Mouse (Mus musculus) embryonic facial prominence, embryonic 11.5 days (tissue): ENCODE data around the gene Usp5. TPM values are rescaled to one million over a fixed set of nuclear protein-coding genes. Genes with fewer than 3 reads are reported as not detected.
"Not testable (repeated sequence)": the region's sequence is repeated elsewhere in the genome, so short reads cannot be mapped to it uniquely, and the experiment has no call there.

Source experiments
- ATAC-seq: fragments of 200-750 bp; cut with Nextera tagmentation; replicated peaks from 2 replicates; pipeline ENCODE4 v1.8.0; 2017; ENCODE audit warnings: low read depth; ENCODE audit not compliant: insufficient number of reproducible peaks, low FRiP score, low TSS enrichment
- DNase-seq: peaks from one replicate; pipeline ENCODE4 v3.0.0-alpha.2; 2015; ENCODE audit warnings: low spot score
- H3K27ac ChIP-seq: fragments of 300-500 bp; sonication (generic); replicated peaks from 2 replicates; pipeline ENCODE4 v1.5.1; 2014; ENCODE audit warnings: mild to moderate bottlenecking, low read depth, low read length, control low read depth
- H3K27me3 ChIP-seq: fragments of 300-500 bp; sonication (generic); 2 replicates; pipeline ENCODE4 v1.6.1; 2014; ENCODE audit warnings: mild to moderate bottlenecking, low read length, moderate library complexity, mixed read lengths; ENCODE audit not compliant: control insufficient read depth, insufficient read depth
- H3K36me3 ChIP-seq: fragments of 300-500 bp; sonication (generic); replicated peaks from 2 replicates; pipeline ENCODE4 v1.6.1; 2014; ENCODE audit warnings: low read depth, mild to moderate bottlenecking, low read length, moderate library complexity, mixed read lengths; ENCODE audit not compliant: control insufficient read depth, insufficient read depth
- H3K4me1 ChIP-seq: fragments of 300-500 bp; sonication (generic); 2 replicates; pipeline ENCODE4 v1.6.1; 2014; ENCODE audit warnings: low read length, mixed read lengths; ENCODE audit not compliant: control insufficient read depth, insufficient read depth
- H3K4me2 ChIP-seq: fragments of 300-500 bp; sonication (generic); 2 replicates; pipeline ENCODE4 v1.6.1; 2014; ENCODE audit warnings: low read depth, mild to moderate bottlenecking, control low read depth, low read length, moderate library complexity
- H3K4me3 ChIP-seq: fragments of 300-500 bp; sonication (generic); 2 replicates; pipeline ENCODE4 v1.5.1; 2014; ENCODE audit warnings: low read depth, low read length, control low read depth
- H3K9ac ChIP-seq: fragments of 300-500 bp; sonication (generic); replicated peaks from 2 replicates; pipeline ENCODE4 v1.6.1; 2014; ENCODE audit warnings: mild to moderate bottlenecking, control low read depth, low read length
- H3K9me3 ChIP-seq: fragments of 300-500 bp; sonication (generic); replicated peaks from 2 replicates; pipeline ENCODE4 v1.6.1; 2016; ENCODE audit warnings: mild to moderate bottlenecking, low read length, inconsistent platforms, mixed read lengths; ENCODE audit not compliant: control insufficient read depth
- WGBS: fragments of 180-500 bp; shearing (Covaris S2); extraction: QIAGEN DNeasy Blood & Tissue Kit; methylation state at CpG from one replicate; pipeline ENCODE4 v1.1.7; 2014; 5-methylcytosine and 5-hydroxymethylcytosine counted together
- polyA plus RNA-seq: library from polyadenylated mRNA; unstranded; fragments of >200 nt; fragmentation: Nextera tagmentation; extraction: Ambion mirVana; gene quantifications from 2 replicates; pipeline ENCODE4 v1.2.1, GENCODE M21; 2014

The Usp5 gene
- polyA plus RNA-seq, 1 experiment from 2014 or later: 128 TPM

GRCm38 (mm10) chr6:124807366-124807765 lies 21.9 kb downstream of the Usp5 start:
- no peaks in the 10 kb centered on the region; the same call in 1 of the 2 replicates for H3K4me1 ChIP-seq
- no peak overlapping the region for H3K27ac ChIP-seq
- no peak for DNase-seq

DNA sequence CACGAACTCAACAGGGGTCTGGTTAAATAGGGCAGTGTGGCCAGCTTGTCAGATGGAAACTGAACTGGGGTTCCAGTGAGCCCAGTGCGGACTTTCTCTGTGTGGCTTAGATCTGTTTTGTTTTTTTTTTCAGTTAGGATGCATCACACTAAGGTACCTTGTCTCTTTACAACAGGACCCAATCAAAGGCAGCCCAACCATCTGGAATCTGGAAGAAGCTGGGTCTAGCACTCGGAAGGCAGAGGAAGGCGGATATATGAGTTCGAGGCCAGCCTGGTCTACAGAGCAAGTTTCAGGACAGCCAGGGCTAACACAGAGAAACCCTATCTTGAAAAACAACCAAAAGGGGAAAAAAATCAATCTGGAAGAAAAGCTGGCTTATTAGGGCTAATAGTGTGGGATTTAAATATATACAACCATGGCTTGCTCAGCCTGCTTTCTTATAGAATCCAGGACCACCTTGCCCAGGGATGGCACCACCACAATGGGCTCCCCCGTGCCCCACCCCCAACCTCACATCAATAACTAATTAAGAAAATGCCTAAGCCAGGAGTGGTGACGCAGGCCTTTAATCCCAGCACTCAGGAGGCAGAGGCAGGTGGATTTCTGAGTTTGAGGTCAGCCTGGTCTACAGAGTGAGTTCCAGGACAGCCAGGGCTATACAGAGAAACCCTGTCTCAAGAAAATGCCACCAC lies 22.7 kb downstream of the Usp5 start:
- 69% methylated on average over 7 of the region's 7 CpGs for WGBS
- DNase-seq (no peak), ATAC-seq (no peak)
- H3K27ac ChIP-seq: 0 out of 2 replicates have a peak overlapping the region, but pooled peaks have one; percentile 85
- H3K4me1 ChIP-seq: no peaks in the 10 kb centered on the region; the same call in 1 of the 2 replicates
- no peak overlapping the region for H3K9ac ChIP-seq
- no peak overlapping the region; the same call in none of the 2 replicates for H3K4me2 ChIP-seq
- no peaks in the 10 kb centered on the region for H3K27me3 ChIP-seq
- no peaks in the 10 kb centered on the region for H3K9me3 ChIP-seq
- H3K36me3 ChIP-seq: peaks cover 2% of the 10 kb centered on the region
- 0 out of 2 replicates have a peak overlapping the region, but pooled peaks have one; percentile 0 for H3K4me3 ChIP-seq

More at GRCm38 (mm10) chr6:124807366-124807765, 21.9 kb downstream of the Usp5 start:
- H3K36me3 ChIP-seq: peaks cover 3% of the 10 kb centered on the region
- ATAC-seq: no peak
- no peaks in the 10 kb centered on the region for H3K27me3 ChIP-seq
- WGBS: 88% methylated on average over 4 of the region's 4 CpGs
- H3K4me2 ChIP-seq: no peak overlapping the region
- no peaks in the 10 kb centered on the region for H3K9me3 ChIP-seq
- no peak overlapping the region for H3K9ac ChIP-seq
- no peak overlapping the region for H3K4me3 ChIP-seq

DNA sequence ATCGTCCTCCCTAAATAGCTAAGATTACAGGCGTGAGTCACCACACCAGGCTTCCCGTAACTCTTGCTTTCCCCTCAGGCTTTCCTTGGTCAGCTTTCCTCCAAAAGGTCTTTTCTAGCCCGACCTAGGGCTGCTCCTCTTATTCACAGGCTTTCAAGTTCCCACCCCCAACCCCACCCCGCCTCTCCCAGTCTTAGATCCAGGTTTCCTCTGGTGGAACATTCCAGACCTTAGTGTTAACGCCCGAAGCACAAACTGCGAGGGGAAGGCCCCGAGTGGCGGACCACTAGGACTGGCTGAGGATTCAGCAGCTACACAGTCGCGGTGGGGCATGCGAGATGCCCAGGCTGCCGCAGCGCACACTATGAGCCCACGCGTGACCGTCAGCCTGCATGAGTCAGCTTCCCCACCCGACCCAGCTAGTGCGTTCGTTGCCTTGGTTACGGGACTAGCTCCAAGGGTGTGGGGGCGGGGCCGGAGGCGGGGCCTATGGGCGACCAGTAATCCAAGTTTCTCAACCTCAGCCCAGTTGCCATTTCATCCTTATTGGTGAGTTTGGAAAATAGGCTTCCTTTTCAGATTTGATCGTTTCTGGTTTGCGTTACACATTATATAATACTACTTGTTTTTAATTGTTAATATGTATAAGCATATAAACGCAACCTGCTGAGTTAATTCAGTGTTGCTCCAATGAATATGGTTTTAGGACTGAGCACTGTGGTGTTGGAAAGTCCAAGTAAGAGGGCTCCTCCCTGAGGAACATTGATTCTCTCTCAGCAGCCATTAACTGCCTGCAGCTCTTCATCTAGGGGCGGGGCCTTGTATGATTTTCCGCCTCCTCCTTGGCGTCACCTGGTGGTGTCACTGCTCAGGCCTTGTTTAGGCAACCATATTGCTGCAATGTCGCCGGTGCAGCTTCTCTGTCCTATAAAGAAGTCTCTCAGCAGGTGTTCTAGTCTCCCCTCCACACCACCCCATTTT lies 23.7 kb downstream of the Usp5 start:
- no peaks in the 10 kb centered on the region for H3K27me3 ChIP-seq
- H3K9ac ChIP-seq: peak overlapping the region; percentile 48
- 3% methylated on average over 34 of the region's 34 CpGs for WGBS
- no peaks in the 10 kb centered on the region for H3K9me3 ChIP-seq
- H3K4me2 ChIP-seq: peak overlapping the region; percentile 67
- peak; percentile 53 for ATAC-seq
- peak overlapping the region; percentile 85 for H3K27ac ChIP-seq
- no peaks in the 10 kb centered on the region; the same call in 1 of the 2 replicates for H3K4me1 ChIP-seq
- no peaks in the 10 kb centered on the region for H3K36me3 ChIP-seq
- DNase-seq: peak; percentile 96
- peak overlapping the region; percentile 38 for H3K4me3 ChIP-seq

DNA sequence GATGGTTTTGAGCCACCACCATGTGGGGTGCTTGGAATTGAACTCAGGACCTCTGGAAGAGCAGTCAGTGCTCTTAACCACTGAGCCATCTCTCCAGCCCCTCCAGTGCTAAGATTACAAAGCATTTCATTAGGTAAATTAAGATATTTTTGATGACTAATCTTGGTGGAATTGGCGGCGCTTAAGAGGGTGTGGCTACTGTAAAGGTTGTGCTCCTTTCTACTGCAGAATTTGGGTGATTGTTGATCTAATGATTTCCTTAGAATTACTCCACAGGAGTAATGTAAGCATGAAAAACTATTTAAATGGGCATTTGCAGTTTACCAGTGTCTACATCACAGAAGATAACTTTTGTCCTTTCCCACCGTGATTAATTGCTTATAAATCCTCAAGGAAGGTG lies 24.9 kb downstream of the Usp5 start:
- no peak for DNase-seq
- H3K9ac ChIP-seq: no peak overlapping the region
- 91% methylated on average over 3 of the region's 3 CpGs for WGBS

GRCm38 (mm10) chr6:124803691-124804090 lies 25.6 kb downstream of the Usp5 start:
- not testable (repeated sequence) for ATAC-seq, H3K27me3 ChIP-seq, H3K4me2 ChIP-seq, H3K4me1 ChIP-seq, DNase-seq, H3K9ac ChIP-seq, H3K9me3 ChIP-seq, H3K36me3 ChIP-seq, H3K27ac ChIP-seq, H3K4me3 ChIP-seq
- 94% methylated on average over 4 of the region's 4 CpGs for whole genome bisulfite sequencing

More for the DNA sequence above, 24.9 kb downstream of the Usp5 start:
- Histone ChIP-seq H3K4me3 (no peak overlapping the region), H3K27ac (no peak overlapping the region), H3K36me3 (no peaks in the 10 kb centered on the region), H3K4me1 (no peaks in the 10 kb centered on the region; the same call in 1 of the 2 replicates), H3K9me3 (no peaks in the 10 kb centered on the region), H3K27me3 (no peaks in the 10 kb centered on the region), H3K4me2 (no peak overlapping the region)
- no peak for ATAC-seq

DNA sequence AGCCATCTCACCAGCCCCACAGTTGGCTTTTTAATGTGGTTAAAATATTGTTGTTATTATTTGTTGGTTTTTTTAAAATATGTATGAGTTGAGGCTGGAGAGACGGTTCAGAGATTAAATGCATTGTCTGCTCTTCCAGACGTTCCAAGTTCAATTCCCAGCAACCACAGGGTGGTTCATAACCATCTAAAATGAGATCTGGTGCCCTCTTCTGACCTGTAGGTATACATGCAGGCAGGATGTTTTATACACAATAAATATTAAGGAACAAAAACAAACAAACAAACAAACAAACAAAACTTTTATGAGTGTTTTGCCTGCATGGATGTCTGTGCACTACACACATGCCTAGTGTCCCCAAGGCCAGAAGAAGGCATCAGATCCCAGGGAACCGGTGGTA lies 26.2 kb downstream of the Usp5 start:
- Histone ChIP-seq H3K9ac (no peak overlapping the region), H3K36me3 (no peaks in the 10 kb centered on the region), H3K27ac (no peak overlapping the region), H3K27me3 (no peaks in the 10 kb centered on the region), H3K4me3 (no peak overlapping the region), H3K4me2 (no peak overlapping the region), H3K4me1 (no peaks in the 10 kb centered on the region; the same call in 1 of the 2 replicates), H3K9me3 (no peaks in the 10 kb centered on the region)
- no peak for ATAC-seq
- no peak for DNase-seq
- WGBS: 63% methylated on average over 3 of the region's 3 CpGs

GRCm38 (mm10) chr6:124802400-124802799 lies 26.9 kb downstream of the Usp5 start:
- H3K9me3 ChIP-seq, H3K9ac ChIP-seq, H3K4me3 ChIP-seq, H3K4me1 ChIP-seq, H3K4me2 ChIP-seq, H3K27me3 ChIP-seq, H3K27ac ChIP-seq, H3K36me3 ChIP-seq: not testable (repeated sequence)
- peak; percentile 44 for DNase-seq
- ATAC-seq: peak; percentile 41; the same call in 1 of the 2 replicates
- 8% methylated on average over 5 of the region's 9 CpGs for WGBS
